Mouse (Mus musculus) spleen, postnatal 36 days (tissue): ENCODE data around the gene Sipa1l1.

Source experiments
- DNase-seq, 2 experiments: peaks; one replicate each; pipeline ENCODE4 v3.0.0; 2022; ENCODE audit warnings: low spot score in 2 of 2, mixed read lengths in 1 of 2

Gene Sipa1l1

GRCm38 (mm10) chr12:82168820-82169533 is at the start of gene Sipa1l1:
Gene Sipa1l1 (plus strand): TSS chr12:82169320.
- peak; percentile 96 for DNase-seq

DNA sequence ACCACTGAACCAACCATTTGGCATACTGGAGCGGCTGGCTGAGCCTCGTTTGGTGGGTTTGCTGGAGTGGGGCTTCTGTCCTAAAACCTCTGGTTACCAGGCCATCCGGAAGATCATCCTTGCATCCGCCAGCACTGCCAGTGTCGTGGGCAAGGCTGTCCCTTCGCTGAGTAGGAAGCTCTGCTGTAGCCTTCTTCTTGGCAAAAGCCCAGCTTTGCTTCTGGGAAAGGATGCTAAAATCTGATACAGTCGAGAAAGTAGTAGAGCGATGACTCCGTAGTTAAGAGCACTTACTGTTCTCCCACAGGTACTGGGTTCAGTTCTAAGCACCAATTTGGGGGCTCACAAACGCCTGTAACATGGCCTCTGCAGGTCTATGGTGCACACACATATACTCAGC is 47.2 kb upstream of the Sipa1l1 start:
- DNase-seq: no peak

GRCm38 (mm10) chr12:82122450-82123249 is 46.5 kb upstream of the Sipa1l1 start:
- DNase-seq: peak in 1 of 2 experiments; percentile 6

GRCm38 (mm10) chr12:82126796-82127195 is 42.3 kb upstream of the Sipa1l1 start:
- no peak for DNase-seq

GRCm38 (mm10) chr12:82139234-82140166 is 29.6 kb upstream of the Sipa1l1 start:
- DNase-seq: no peak

DNA sequence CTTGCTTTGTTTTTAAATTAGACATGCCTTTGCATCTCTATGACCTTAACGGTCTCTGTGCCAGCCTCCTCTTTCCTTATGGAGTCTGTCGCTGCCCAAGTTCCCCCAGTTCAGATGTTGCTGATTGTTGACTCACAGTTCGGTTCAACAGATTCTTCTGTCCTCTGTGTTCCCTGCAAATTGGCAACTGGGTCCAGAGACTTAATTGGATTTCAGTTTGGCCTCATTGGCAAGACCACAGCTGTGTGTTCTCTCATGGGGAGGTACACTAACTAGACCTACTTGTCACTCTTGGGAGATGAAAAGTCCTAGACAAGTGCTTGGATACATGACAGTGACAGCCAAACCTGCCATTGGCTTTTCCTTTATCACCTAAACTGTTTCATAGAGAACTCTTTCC is 25.7 kb upstream of the Sipa1l1 start:
- no peak for DNase-seq

GRCm38 (mm10) chr12:82145173-82145572 is 23.9 kb upstream of the Sipa1l1 start:
- DNase-seq: no peak

DNA sequence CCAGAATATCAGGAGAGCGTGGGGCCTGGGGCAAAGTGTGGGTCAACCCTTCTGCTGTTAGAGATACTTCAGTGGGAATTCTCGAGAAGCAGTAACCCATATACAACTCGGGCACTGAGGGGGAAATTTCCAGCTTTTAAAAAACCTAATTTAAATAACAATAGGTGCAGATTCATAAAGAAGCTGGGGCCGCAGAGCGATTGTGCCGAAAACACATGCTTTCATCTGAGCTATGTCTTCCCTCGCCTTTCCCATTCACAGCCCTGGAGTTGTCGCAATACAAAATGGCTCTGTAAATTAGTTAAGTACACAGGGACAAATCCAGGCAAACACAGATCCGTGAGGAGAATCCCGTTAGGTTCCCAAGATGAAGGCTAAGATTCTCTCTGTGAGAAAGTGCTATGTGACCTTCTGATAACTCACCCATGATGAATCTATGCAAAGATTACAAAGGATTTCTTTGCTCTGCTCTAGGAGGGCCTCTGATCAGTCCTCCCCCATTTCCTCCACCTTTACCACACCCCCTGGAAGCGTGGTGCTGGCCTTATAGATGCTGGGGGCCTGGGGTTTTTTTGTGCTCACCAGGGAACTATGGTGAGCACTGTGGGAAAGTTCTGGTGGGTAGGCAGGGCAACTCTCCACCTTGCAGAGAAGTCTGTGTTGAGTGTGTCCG is 22.0 kb upstream of the Sipa1l1 start:
- no peak for DNase-seq

DNA sequence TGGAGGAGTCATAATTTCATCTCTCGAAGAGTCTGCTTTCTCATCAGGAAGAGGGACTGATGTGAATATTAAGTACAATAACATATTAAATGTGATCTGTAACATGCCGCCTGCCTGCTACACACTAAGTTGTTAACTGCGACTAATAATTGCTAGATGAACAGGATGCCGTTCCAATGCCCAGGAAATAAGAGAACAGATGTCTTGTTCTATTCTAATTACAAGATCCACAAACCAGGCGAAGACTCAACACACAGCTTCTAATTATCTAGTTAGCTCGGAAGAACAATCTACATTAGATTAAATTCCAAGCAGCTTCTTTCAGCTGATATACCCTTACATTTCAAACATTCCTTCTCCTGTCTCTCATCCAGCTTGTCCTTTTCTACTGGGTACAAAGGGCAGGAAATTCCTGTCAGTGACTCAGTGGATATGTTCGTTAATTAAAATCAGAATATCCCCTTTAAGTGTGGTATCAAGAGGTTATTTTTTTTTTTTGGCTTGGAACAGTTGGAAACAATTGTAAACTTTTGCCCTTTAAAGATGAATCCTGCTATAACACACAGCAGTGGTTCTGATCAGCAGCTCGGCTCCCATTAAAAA is 20.7 kb upstream of the Sipa1l1 start:
- no peak for DNase-seq

DNA sequence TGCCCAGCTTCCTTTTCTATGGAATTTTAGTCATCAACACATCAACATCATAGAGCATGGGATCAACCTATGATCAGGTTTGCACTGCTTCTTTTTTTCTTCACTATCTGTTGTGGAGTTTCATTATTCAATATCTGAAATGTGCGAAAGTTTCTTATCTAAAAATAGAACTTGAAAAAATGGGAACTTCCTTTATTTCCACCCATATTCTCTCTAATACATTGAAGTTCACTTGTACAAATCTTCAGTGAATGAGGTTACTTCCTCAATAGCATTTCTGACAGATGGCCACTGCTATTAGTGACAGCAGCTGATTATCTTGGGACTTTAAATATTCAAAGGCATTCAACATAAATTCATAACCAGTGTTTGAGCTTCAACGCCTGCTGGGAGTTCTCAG is 18.1 kb upstream of the Sipa1l1 start:
- no peak for DNase-seq

DNA sequence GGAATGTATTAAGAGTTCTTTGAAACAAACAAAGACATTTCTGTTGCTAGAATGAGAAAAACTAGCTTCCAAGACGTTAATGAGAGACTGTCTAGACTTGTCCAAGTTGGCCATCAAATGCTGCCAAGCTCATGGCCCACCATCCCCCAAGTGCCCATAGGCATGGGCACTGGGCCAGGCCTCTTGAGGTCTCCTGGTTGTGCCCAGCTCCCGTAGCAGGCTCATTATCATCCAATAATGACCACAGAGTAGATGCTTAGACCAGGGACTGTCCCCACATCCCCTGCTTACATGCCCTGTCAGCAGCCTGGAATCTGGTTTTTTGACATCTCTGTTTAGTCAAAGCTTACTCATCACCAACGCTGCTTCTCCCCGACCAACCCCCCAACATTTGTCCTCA is 14.6 kb upstream of the Sipa1l1 start:
- DNase-seq: no peak

DNA sequence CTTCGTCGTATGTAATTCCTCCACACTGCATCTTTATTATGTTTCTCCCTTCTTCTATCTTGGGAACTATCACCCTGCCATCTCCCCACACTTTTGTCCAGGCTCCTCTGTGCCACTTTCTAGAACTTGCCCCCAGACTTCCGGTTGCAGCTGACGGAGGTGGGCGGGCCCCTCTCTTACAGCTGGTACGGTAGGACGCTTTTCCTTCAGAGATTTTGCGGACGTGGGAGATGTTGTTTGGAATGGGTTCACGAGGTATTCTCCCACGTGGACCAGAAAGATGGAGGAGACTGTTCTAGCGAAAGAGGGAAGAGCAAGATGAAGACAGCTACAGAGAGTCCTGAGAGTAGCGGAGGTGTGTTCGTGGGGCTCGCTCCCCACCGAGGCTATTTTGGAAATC is 10.6 kb upstream of the Sipa1l1 start:
- DNase-seq: no peak

DNA sequence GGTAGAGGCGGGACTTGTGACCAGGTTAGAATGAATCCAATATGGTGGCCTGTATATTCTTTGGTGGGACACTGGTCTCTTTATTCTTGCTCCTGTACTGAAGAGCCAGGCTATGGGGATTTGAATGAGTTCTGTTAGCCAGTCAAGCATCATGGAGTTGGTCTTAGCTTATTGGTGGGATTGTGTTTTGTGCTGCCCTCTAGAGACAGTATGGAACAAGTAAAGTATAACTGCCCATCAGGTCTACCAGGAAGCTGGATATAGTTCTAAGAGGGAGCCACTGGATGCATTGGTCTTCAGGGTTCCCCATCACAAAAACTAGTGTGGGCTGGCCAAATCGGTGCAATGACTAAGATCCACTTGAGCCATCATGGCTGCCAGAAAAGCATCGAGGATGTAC is 9.7 kb upstream of the Sipa1l1 start:
- no peak for DNase-seq

- peak; percentile 58 to 59 for DNase-seq
Observed at GRCm38 (mm10) chr12:82165651-82166050, 3.5 kb upstream of the Sipa1l1 start.

- DNase-seq: peak; percentile 40 to 43
Observed at GRCm38 (mm10) chr12:82166101-82166571, 3.0 kb upstream of the Sipa1l1 start.

DNA sequence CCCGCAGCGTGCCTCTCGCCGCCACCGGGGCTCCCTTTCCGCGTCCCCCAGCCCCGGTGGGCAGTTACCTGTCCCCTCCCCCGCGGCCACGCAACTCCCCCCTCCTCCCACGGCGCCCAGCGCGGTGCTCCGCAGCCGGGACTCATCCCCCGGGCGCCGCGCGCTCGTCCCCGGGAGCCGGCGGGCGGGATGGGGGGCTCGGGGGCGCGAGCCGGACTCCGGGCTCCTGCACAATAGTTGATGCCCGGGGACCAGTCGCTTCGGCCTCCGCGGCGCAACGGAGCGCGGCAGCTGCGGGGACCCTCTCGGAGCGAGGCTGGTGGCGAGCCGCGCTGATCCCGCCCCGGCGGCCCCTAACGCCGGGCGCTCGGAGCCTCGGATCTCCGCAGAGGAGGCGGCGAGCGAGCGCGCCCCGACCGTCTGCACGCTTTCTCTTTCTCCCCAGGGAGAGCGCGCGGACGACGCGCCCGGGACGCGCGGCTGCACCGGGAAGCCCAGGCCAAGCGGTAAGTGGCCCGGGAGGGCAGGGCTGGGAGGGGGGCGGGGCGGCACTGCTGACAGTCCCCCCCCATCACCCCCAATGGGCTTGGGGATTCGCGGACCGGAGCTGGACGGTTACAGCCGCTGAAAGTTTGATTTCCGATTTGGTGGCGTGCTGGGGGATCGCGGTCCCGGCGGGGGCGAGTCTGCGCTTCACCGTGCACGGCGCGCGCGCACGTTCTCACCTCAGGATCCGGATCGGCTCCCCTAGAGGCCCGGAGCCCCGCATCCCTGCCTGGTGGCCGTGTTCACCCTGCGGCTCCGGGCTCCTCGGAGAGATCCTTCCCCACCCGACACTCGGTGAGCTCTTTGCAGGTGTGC is 681 bp downstream of the Sipa1l1 start:
- peak; percentile 52 to 55 for DNase-seq

DNA sequence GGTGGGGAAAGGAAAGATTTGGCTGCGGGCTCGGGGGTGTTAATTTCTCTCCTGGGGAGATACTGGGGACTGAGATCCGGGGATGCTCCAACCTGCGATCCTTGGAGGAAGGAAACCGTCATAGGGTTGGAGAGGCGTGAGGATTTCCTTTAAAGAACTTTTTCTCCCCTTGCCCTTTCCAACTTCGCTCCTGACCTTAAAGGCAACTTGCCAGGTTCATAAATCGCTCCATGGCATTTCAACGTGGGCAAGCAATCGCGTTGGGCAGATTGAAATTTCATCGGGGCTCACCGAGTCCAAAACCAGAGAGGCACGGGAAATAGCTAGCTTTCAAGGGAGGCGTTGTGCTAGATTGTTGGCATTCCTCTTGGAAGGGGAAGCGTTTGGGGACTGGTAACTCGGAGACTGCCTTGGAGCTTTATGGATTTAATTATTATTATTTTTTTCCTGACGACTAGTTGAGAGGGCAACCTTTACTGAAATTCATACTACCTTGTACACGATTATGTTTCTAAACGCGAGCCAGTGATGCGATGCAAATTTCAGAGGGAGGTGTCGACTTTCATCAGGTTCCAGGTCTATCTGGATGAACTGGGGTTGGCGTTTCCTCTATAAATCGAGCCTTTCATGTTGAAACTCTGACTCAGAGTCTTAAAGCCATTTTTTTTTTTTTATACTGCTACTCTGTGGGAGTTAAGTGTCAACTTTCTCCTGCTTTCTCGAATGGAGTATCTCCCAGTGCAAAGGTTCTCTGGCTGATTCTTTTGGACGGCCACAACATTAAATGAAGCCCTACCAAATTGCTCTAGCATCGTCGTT is 1.6 kb downstream of the Sipa1l1 start:
- no peak for DNase-seq

GRCm38 (mm10) chr12:82171591-82171990 is 2.5 kb downstream of the Sipa1l1 start:
- peak; percentile 33 to 36 for DNase-seq

DNA sequence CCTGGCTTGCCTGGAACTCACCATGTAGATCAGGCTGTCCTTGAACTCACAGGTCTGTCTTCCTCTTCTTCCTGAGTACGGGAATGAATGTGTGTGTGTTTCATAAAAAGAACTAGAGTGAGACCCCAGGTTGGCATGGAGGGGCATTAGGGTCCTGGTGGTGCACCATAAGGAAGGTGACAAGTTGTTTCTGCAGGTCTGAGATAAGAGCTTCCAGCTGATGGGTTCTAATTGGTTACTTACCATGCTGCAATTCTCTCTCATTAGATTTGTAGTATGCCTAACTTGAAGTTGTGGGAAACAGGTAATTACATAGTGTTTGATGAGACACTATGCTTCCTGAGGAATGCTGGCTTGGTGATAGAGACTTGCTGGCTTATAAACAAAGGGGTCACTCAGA is 4.5 kb downstream of the Sipa1l1 start:
- DNase-seq: no peak
